Mouse (Mus musculus) embryonic facial prominence, embryonic 13.5 days (tissue): ENCODE data around the gene Fam126a. TPM values are rescaled to one million over a fixed set of nuclear protein-coding genes. Genes with fewer than 3 reads are reported as not detected.
A peak's percentile ranks its signal among the peaks of the same experiment; 100 is the strongest.

Source experiments
- ATAC-seq: fragments of 200-750 bp; cut with Nextera tagmentation; 2 replicates; pipeline ENCODE4 v1.8.0; 2017; ENCODE audit warnings: low read depth; ENCODE audit not compliant: insufficient number of reproducible peaks, insufficient read depth, low FRiP score, low TSS enrichment
- H3K27ac ChIP-seq: fragments of 300-500 bp; sonication (generic); 2 replicates; pipeline ENCODE4 v1.5.1; 2015; ENCODE audit warnings: moderate library complexity, mild to moderate bottlenecking, inconsistent platforms
- H3K27me3 ChIP-seq: fragments of 300-500 bp; sonication (generic); 2 replicates; pipeline ENCODE4 v1.6.1; 2015; ENCODE audit warnings: mild to moderate bottlenecking, inconsistent platforms
- H3K36me3 ChIP-seq: fragments of 300-500 bp; sonication (generic); 2 replicates; pipeline ENCODE4 v1.6.1; 2015; ENCODE audit warnings: mild to moderate bottlenecking, inconsistent platforms
- H3K4me1 ChIP-seq: fragments of 300-500 bp; sonication (generic); 2 replicates; pipeline ENCODE4 v1.6.1; 2015; ENCODE audit warnings: inconsistent platforms
- H3K4me2 ChIP-seq: fragments of 300-500 bp; sonication (generic); 2 replicates; pipeline ENCODE4 v1.6.1; 2015; ENCODE audit warnings: moderate library complexity, mild to moderate bottlenecking, inconsistent platforms
- H3K4me3 ChIP-seq: fragments of 300-500 bp; sonication (generic); 2 replicates; pipeline ENCODE4 v1.5.1; 2015; ENCODE audit warnings: mild to moderate bottlenecking, inconsistent platforms
- H3K9ac ChIP-seq: fragments of 300-500 bp; sonication (generic); 2 replicates; pipeline ENCODE4 v1.6.1; 2015; ENCODE audit warnings: mild to moderate bottlenecking, inconsistent platforms
- H3K9me3 ChIP-seq: fragments of 300-500 bp; sonication (generic); 2 replicates; pipeline ENCODE4 v1.6.1; 2016; ENCODE audit warnings: inconsistent platforms
- WGBS: fragments of 180-500 bp; shearing (Covaris S2); methylation state at CpG from one replicate; pipeline ENCODE4 v1.1.7; 2015; ENCODE audit warnings: mixed read lengths; 5-methylcytosine and 5-hydroxymethylcytosine counted together
- polyA plus RNA-seq: library from polyadenylated mRNA; unstranded; fragments of >200 nt; fragmentation: Nextera tagmentation; extraction: Ambion mirVana; gene quantifications from 2 replicates; pipeline ENCODE4 v1.2.1, GENCODE M21; 2015

Fam126a gene
- polyA plus RNA-seq, 1 experiment from 2014 or later = 27.1 TPM

GRCm38 (mm10) chr5:24039423-24039822 is 8.9 kb upstream of the Fam126a start:
- no peak overlapping the region for H3K4me3 ChIP-seq
- no peaks in the 10 kb centered on the region for H3K27me3 ChIP-seq
- H3K4me1 ChIP-seq = peaks cover 7% of the 10 kb centered on the region; the same call in 1 of the 2 replicates
- no peak overlapping the region for H3K4me2 ChIP-seq
- ATAC-seq = no peak
- H3K27ac ChIP-seq = no peak overlapping the region
- H3K9me3 ChIP-seq = no peaks in the 10 kb centered on the region; the same call in 1 of the 2 replicates
- no peaks in the 10 kb centered on the region for H3K36me3 ChIP-seq
- WGBS = 87% methylated on average over 5 of the region's 5 CpGs
- H3K9ac ChIP-seq = no peak overlapping the region

DNA sequence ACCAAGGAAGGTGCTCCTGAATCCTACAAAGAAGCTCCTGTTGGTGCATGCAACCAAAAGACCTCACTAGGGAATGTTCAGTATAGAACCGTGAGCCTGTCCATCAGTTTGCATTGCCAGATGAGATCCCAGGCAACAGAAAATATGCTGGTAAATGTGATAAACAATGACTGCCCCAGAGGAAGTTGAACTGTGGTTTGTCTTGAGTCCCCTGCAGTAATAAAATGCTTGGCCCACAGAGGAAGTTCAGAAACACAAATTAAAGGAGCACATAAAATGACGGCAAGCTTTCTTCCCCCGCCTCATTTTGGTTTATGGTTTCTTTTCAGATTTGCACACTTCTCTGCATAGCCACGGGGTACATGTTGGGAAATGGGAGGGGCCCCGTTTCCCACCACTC is 8.3 kb upstream of the Fam126a start:
- H3K36me3 ChIP-seq = no peaks in the 10 kb centered on the region
- 49% methylated on average over 5 of the region's 5 CpGs for WGBS
- peaks cover 7% of the 10 kb centered on the region; the same call in 1 of the 2 replicates for H3K4me1 ChIP-seq
- H3K27ac ChIP-seq = no peak overlapping the region
- H3K9me3 ChIP-seq = no peaks in the 10 kb centered on the region; the same call in 1 of the 2 replicates
- no peak overlapping the region for H3K4me3 ChIP-seq
- no peak for ATAC-seq
- H3K9ac ChIP-seq = no peak overlapping the region
- no peaks in the 10 kb centered on the region for H3K27me3 ChIP-seq
- H3K4me2 ChIP-seq = no peak overlapping the region

GRCm38 (mm10) chr5:24038190-24038589 is 7.7 kb upstream of the Fam126a start:
- Histone ChIP-seq H3K4me2 (no peak overlapping the region), H3K9me3 (no peaks in the 10 kb centered on the region; the same call in 1 of the 2 replicates), H3K27me3 (no peaks in the 10 kb centered on the region), H3K4me1 (peaks cover 7% of the 10 kb centered on the region; the same call in 1 of the 2 replicates), H3K4me3 (no peak overlapping the region), H3K36me3 (no peaks in the 10 kb centered on the region), H3K27ac (no peak overlapping the region), H3K9ac (no peak overlapping the region)
- WGBS = 96% methylated on average over 2 of the region's 2 CpGs
- ATAC-seq = no peak

DNA sequence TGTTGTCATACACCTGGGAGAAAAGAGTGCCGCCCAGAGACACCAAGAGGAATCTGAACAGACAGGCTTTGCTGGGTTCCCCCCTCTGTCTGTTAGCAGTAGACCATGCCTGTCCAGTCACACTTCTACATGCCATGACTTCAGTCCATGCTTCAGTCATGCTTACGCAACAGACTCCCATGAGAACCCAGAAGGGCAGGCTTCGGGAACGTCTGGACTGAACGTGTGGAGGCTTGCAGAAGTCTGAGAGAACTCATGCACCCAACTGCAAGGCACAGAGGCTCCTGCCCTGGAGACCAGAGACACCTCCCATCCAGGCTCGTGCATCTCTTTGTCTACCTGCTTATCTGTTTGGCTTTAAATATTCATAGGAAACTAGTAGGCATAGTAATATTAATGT is 6.2 kb upstream of the Fam126a start:
- H3K4me2 ChIP-seq = no peak overlapping the region
- H3K4me3 ChIP-seq = no peak overlapping the region
- H3K27me3 ChIP-seq = no peaks in the 10 kb centered on the region
- no peak overlapping the region for H3K27ac ChIP-seq
- H3K36me3 ChIP-seq = no peaks in the 10 kb centered on the region
- ATAC-seq = no peak
- H3K9me3 ChIP-seq = no peaks in the 10 kb centered on the region
- no peak overlapping the region for H3K9ac ChIP-seq
- 76% methylated on average over 6 of the region's 6 CpGs for WGBS
- peaks cover 7% of the 10 kb centered on the region; the same call in 1 of the 2 replicates for H3K4me1 ChIP-seq

DNA sequence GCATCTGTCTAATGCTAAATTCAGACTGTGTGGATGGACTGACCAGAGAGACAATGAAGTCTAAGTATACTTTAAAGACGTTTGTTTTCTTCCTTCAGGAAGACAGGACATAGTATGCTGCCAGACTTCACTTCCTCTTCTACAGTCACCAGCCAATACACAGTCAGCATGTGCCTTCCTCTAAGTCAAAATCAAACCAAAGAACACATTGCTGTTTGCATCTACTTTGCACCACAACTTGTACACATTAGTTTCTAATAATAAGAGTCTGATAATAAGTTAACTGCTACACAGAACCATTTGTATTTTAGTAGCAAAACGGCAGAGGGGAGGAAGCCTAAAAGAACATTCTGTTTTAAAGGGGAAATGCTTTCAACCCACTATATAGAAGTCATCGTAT is 4.5 kb upstream of the Fam126a start:
- H3K27me3 ChIP-seq = no peaks in the 10 kb centered on the region
- WGBS = 52% methylated on average over 3 of the region's 3 CpGs
- no peak for ATAC-seq
- no peaks in the 10 kb centered on the region for H3K9me3 ChIP-seq
- H3K36me3 ChIP-seq = no peaks in the 10 kb centered on the region
- no peak overlapping the region for H3K9ac ChIP-seq
- H3K4me2 ChIP-seq = no peak overlapping the region
- no peak overlapping the region for H3K27ac ChIP-seq
- peaks cover 7% of the 10 kb centered on the region; the same call in 1 of the 2 replicates for H3K4me1 ChIP-seq
- no peak overlapping the region for H3K4me3 ChIP-seq

DNA sequence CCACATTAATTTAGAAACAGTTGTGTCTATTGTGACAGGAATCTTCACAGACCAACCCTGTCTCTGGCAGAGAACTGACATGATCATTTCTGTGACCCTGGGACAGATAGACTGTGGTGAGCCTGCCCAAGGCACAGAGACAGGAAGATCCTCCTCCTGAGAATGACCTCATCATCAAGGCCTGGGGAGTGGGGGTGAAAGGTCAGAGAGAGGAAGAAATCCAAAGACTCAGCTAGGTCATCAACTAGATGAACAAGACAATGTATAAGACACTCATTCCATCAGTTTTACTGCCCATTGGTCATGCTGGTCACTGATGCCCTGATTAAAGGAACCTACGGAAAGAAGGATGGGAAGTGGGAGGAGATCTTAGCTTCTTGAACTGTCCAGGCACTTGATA is 3.6 kb upstream of the Fam126a start:
- ATAC-seq = no peak
- Histone ChIP-seq H3K36me3 (no peaks in the 10 kb centered on the region), H3K27me3 (no peaks in the 10 kb centered on the region), H3K9ac (no peak overlapping the region), H3K4me1 (peaks cover 4% of the 10 kb centered on the region; the same call in 1 of the 2 replicates), H3K9me3 (no peaks in the 10 kb centered on the region), H3K27ac (no peak overlapping the region), H3K4me2 (no peak overlapping the region), H3K4me3 (no peak overlapping the region)
- WGBS = 90% methylated on average over 1 of the region's 1 CpGs

GRCm38 (mm10) chr5:24029946-24030578 is 428 bp downstream of the Fam126a start:
- no peaks in the 10 kb centered on the region for H3K9me3 ChIP-seq
- no peaks in the 10 kb centered on the region for H3K27me3 ChIP-seq
- peak overlapping the region; percentile 75 for H3K27ac ChIP-seq
- under 1% methylated on average over 71 of the region's 73 CpGs for WGBS
- peak; percentile 63 for ATAC-seq
- peak overlapping the region; percentile 88 for H3K9ac ChIP-seq
- H3K4me1 ChIP-seq = no peaks in the 10 kb centered on the region
- H3K4me3 ChIP-seq = peak overlapping the region; percentile 91
- H3K36me3 ChIP-seq = no peaks in the 10 kb centered on the region
- H3K4me2 ChIP-seq = peak overlapping the region; percentile 76

GRCm38 (mm10) chr5:24029331-24029771 is 1.1 kb downstream of the Fam126a start:
- Histone ChIP-seq H3K4me3 (peak overlapping the region; percentile 91), H3K27me3 (no peaks in the 10 kb centered on the region), H3K36me3 (0 out of 2 replicates have a peak, but pooled peaks cover 3% of the 10 kb centered on the region), H3K27ac (0 out of 2 replicates have a peak overlapping the region, but pooled peaks have one; percentile 75), H3K4me1 (no peaks in the 10 kb centered on the region), H3K9me3 (no peaks in the 10 kb centered on the region), H3K4me2 (peak overlapping the region; percentile 76), H3K9ac (peak overlapping the region; percentile 88)
- ATAC-seq = peak; percentile 28; the same call in 1 of the 2 replicates
- WGBS = 3% methylated on average over 11 of the region's 11 CpGs

DNA sequence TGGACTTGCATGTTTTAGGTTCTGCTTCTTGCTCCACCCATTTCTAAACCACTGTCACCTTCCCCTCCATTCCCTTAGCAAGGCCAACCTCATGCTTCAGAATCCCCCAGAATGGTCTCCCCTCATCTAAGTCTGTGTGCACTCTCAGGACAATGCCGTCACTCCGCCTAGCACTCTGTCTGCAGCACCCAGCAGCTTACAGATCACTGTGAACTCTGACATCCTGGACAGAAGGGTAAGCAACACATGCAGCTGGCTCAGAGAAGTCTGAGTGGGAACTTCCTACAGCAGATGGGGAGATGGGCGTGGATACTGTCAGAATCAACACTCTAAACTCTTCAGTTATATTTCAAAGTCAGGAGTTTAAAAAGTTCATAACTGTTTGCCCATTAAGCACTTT is 5.5 kb downstream of the Fam126a start:
- Histone ChIP-seq H3K27me3 (no peaks in the 10 kb centered on the region), H3K36me3 (0 out of 2 replicates have a peak, but pooled peaks cover 3% of the 10 kb centered on the region), H3K9ac (no peak overlapping the region), H3K27ac (no peak overlapping the region), H3K4me1 (peaks cover 3% of the 10 kb centered on the region; the same call in 1 of the 2 replicates), H3K9me3 (no peaks in the 10 kb centered on the region), H3K4me3 (no peak overlapping the region), H3K4me2 (no peak overlapping the region)
- WGBS = 78% methylated on average over 3 of the region's 3 CpGs
- no peak for ATAC-seq

DNA sequence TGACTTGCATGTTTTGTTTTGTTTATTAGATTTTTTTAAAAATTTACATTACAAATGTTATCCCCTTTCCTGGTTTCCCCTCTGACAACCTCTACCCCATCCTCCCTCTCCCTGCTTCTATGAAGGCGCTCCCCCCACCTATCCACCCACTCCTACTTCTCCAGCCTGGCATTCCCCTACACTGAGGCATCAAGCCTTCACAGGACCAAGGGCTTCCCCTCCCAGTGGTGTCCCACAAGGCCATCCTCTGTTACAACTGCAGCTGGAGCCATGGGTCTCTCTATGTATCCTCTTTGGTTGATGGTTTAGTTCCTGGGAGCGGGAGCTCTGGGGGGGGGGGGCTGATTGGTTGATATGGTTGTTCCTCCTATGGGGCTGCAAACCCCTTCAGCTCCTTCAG is 7.3 kb downstream of the Fam126a start:
- Histone ChIP-seq H3K4me1 (peaks cover 3% of the 10 kb centered on the region; the same call in 1 of the 2 replicates), H3K4me3 (no peak overlapping the region), H3K4me2 (no peak overlapping the region), H3K27ac (no peak overlapping the region), H3K27me3 (no peaks in the 10 kb centered on the region), H3K9ac (no peak overlapping the region), H3K9me3 (no peaks in the 10 kb centered on the region), H3K36me3 (0 out of 2 replicates have a peak, but pooled peaks cover 3% of the 10 kb centered on the region)
- 95% methylated on average over 2 of the region's 2 CpGs for WGBS
- no peak for ATAC-seq

- Histone ChIP-seq H3K36me3 (peaks cover 7% of the 10 kb centered on the region; the same call in 1 of the 2 replicates), H3K27ac (no peak overlapping the region), H3K4me3 (no peak overlapping the region), H3K4me2 (no peak overlapping the region), H3K9me3 (no peaks in the 10 kb centered on the region), H3K4me1 (peaks cover 3% of the 10 kb centered on the region; the same call in 1 of the 2 replicates), H3K27me3 (no peaks in the 10 kb centered on the region), H3K9ac (no peak overlapping the region)
- ATAC-seq = no peak
- 69% methylated on average over 5 of the region's 5 CpGs for WGBS
Observed at GRCm38 (mm10) chr5:24021683-24022082, 8.8 kb downstream of the Fam126a start.

DNA sequence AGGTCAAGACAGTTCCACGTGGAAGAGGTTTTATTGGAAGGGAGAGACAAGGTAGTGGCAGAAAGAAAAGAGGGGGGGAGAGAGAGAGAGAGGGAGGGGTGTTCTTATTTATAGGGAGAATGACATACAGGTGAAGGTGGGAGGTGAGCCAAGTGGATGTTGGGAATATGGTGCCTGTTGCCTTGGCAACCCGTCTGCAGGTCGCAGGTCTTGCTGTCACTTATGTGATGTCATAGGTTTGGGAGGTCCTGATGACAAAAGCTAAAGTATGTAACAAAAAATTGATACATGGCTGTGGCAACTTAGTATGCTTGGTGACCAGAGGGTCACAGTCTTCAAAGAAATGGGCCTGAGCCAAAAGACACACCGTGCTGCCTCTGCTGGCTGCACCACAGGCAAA is 10.1 kb downstream of the Fam126a start:
- no peak overlapping the region for H3K4me3 ChIP-seq
- no peaks in the 10 kb centered on the region for H3K9me3 ChIP-seq
- no peak overlapping the region for H3K27ac ChIP-seq
- no peak overlapping the region for H3K9ac ChIP-seq
- 75% methylated on average over 4 of the region's 4 CpGs for WGBS
- ATAC-seq = no peak
- peaks cover 3% of the 10 kb centered on the region; the same call in 1 of the 2 replicates for H3K4me1 ChIP-seq
- H3K27me3 ChIP-seq = no peaks in the 10 kb centered on the region
- H3K36me3 ChIP-seq = peaks cover 7% of the 10 kb centered on the region; the same call in 1 of the 2 replicates
- H3K4me2 ChIP-seq = no peak overlapping the region
